Mouse (Mus musculus): ENCODE measurements around the gene Rbms3.

DNA sequence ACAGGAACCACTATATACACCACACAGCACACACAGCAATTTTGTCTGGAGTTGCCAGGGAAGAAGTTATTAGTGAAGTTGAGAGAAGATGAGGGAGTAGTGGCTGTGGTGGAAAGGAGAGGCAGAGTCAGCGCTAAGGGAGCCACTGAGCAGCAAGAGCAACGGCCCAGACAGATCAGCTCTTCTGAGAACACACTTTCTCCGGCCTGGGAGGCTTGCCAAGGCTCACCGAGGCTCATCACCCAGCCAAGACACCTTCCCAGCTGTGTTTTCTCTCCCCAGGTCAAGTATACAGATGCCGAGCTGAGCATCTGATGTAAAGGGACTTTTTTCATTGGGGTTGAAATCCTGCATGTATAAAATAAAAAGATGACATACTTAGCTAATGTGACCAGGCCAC lies 206.5 kb downstream of the Rbms3 start:
- TF ChIP-seq MAFK (IDR thresholded peaks at IDR 0.05; ENCODE audit: insufficient read depth, low read depth, low read length), result no peak
- no peak for TF ChIP-seq CHD2 (IDR thresholded peaks at IDR 0.05; ENCODE audit: low read depth, low read length)
- TF ChIP-seq ZC3H11A (IDR thresholded peaks at IDR 0.05; ENCODE audit: borderline replicate concordance, low read depth, low read length), result no peak
- TF ChIP-seq ZNF384 (IDR thresholded peaks at IDR 0.05; ENCODE audit: low read depth, low read length), result no peak
- TF ChIP-seq HCFC1 (IDR thresholded peaks at IDR 0.05; ENCODE audit: borderline replicate concordance, insufficient read depth, low read length), result no peak

Data from ES-E14 (cell line).